Mouse (Mus musculus) midbrain, embryonic 11.5 days (tissue): ENCODE results near the gene Il31ra. TPM values are rescaled to one million over a fixed set of nuclear protein-coding genes. Genes with fewer than 3 reads are reported as not detected.

Experiments
- ATAC-seq: fragments of 200-750 bp; cut with Nextera tagmentation; 2 replicates; pipeline ENCODE4 v1.8.0; 2017; ENCODE audit warnings: moderate TSS enrichment, moderate library complexity; ENCODE audit not compliant: low FRiP score
- DNase-seq: peaks from one replicate; pipeline ENCODE4 v3.0.0; 2015; ENCODE audit warnings: low spot score; ENCODE audit errors: missing footprints
- H3K27ac ChIP-seq: fragments of 300-500 bp; sonication (generic); 2 replicates; pipeline ENCODE4 v1.5.1; 2014; ENCODE audit warnings: low read depth, low read length
- H3K27me3 ChIP-seq: fragments of 300-500 bp; sonication (generic); 2 replicates; pipeline ENCODE4 v1.6.1; 2014; ENCODE audit warnings: mild to moderate bottlenecking, low read length, moderate library complexity, mixed read lengths; ENCODE audit not compliant: control insufficient read depth, insufficient read depth
- H3K36me3 ChIP-seq: fragments of 300-500 bp; sonication (generic); 2 replicates; pipeline ENCODE4 v1.6.1; 2014; ENCODE audit warnings: mild to moderate bottlenecking, low read length, moderate library complexity, mixed read lengths; ENCODE audit not compliant: control insufficient read depth, insufficient read depth
- H3K4me1 ChIP-seq: fragments of 300-500 bp; sonication (generic); 2 replicates; pipeline ENCODE4 v1.6.1; 2014; ENCODE audit warnings: low read length; ENCODE audit not compliant: control insufficient read depth, insufficient read depth
- H3K4me2 ChIP-seq: fragments of 300-500 bp; sonication (generic); 2 replicates; pipeline ENCODE4 v1.6.1; 2014; ENCODE audit warnings: mild to moderate bottlenecking, moderate library complexity
- H3K4me3 ChIP-seq: fragments of 300-500 bp; sonication (generic); 2 replicates; pipeline ENCODE4 v1.5.1; 2014; ENCODE audit warnings: low read depth, low read length
- H3K9ac ChIP-seq: fragments of 300-500 bp; sonication (generic); 2 replicates; pipeline ENCODE4 v1.6.1; 2014; ENCODE audit warnings: low read length
- H3K9me3 ChIP-seq: fragments of 300-500 bp; sonication (generic); 2 replicates; pipeline ENCODE4 v1.6.1; 2016; ENCODE audit warnings: low read length; ENCODE audit not compliant: control insufficient read depth
- WGBS: fragments of 180-500 bp; shearing (Covaris S2); extraction: QIAGEN DNeasy Blood & Tissue Kit; methylation state at CpG from one replicate; pipeline ENCODE4 v1.1.7; 2014; 5-methylcytosine and 5-hydroxymethylcytosine counted together
- polyA plus RNA-seq: library from polyadenylated mRNA; unstranded; fragments of >200 nt; fragmentation: Nextera tagmentation; extraction: Ambion mirVana; gene quantifications from 2 replicates; pipeline ENCODE4 v1.2.1, GENCODE M21; 2014

Gene Il31ra
- polyA plus RNA-seq, 1 experiment from 2014 or later, result not detected

GRCm38 (mm10) chr13:112541223-112541975 is 52.8 kb downstream of the Il31ra start:
- Histone ChIP-seq H3K4me3 (no peak overlapping the region), H3K36me3 (no peaks in the 10 kb centered on the region), H3K27ac (no peak overlapping the region), H3K9ac (no peak overlapping the region), H3K4me2 (no peak overlapping the region), H3K9me3 (no peaks in the 10 kb centered on the region), H3K27me3 (no peaks in the 10 kb centered on the region), H3K4me1 (no peaks in the 10 kb centered on the region)
- ATAC-seq (no peak), DNase-seq (no peak)
- WGBS, result 89% methylated on average over 10 of the region's 10 CpGs

GRCm38 (mm10) chr13:112540616-112541015 is 53.5 kb downstream of the Il31ra start:
- Histone ChIP-seq H3K4me2 (no peak overlapping the region), H3K9ac (no peak overlapping the region), H3K4me3 (no peak overlapping the region), H3K4me1 (no peaks in the 10 kb centered on the region), H3K9me3 (no peaks in the 10 kb centered on the region), H3K27ac (no peak overlapping the region), H3K27me3 (no peaks in the 10 kb centered on the region), H3K36me3 (no peaks in the 10 kb centered on the region)
- no peak for DNase-seq
- WGBS, result 84% methylated on average over 3 of the region's 3 CpGs
- no peak for ATAC-seq

GRCm38 (mm10) chr13:112537065-112537464 is 57.1 kb downstream of the Il31ra start:
- WGBS, result 95% methylated on average over 7 of the region's 7 CpGs
- Histone ChIP-seq H3K4me1 (no peaks in the 10 kb centered on the region), H3K9ac (no peak overlapping the region), H3K4me2 (no peak overlapping the region), H3K27me3 (no peaks in the 10 kb centered on the region), H3K27ac (no peak overlapping the region), H3K4me3 (no peak overlapping the region), H3K36me3 (no peaks in the 10 kb centered on the region), H3K9me3 (no peaks in the 10 kb centered on the region)
- ATAC-seq, result no peak
- DNase-seq, result no peak

GRCm38 (mm10) chr13:112536611-112537010 is 57.5 kb downstream of the Il31ra start:
- H3K27me3 ChIP-seq, result no peaks in the 10 kb centered on the region
- H3K9me3 ChIP-seq, result no peaks in the 10 kb centered on the region
- DNase-seq (no peak), ATAC-seq (no peak)
- H3K9ac ChIP-seq, result no peak overlapping the region
- H3K4me2 ChIP-seq, result no peak overlapping the region
- no peak overlapping the region for H3K27ac ChIP-seq
- no peaks in the 10 kb centered on the region for H3K36me3 ChIP-seq
- no peaks in the 10 kb centered on the region for H3K4me1 ChIP-seq
- H3K4me3 ChIP-seq, result no peak overlapping the region
- 78% methylated on average over 4 of the region's 4 CpGs for WGBS

- Histone ChIP-seq H3K36me3 (no peaks in the 10 kb centered on the region), H3K4me3 (no peak overlapping the region), H3K4me1 (no peaks in the 10 kb centered on the region), H3K27ac (no peak overlapping the region), H3K27me3 (no peaks in the 10 kb centered on the region), H3K4me2 (no peak overlapping the region), H3K9ac (no peak overlapping the region), H3K9me3 (no peaks in the 10 kb centered on the region)
- no peak for DNase-seq
- no peak for ATAC-seq
- 75% methylated on average over 9 of the region's 9 CpGs for WGBS
These were observed 60.6 kb downstream of the Il31ra start for GRCm38 (mm10) chr13:112533556-112533955.

- H3K9me3 ChIP-seq, result no peaks in the 10 kb centered on the region
- ATAC-seq, result no peak
- H3K4me2 ChIP-seq, result no peak overlapping the region
- H3K27me3 ChIP-seq, result no peaks in the 10 kb centered on the region
- no peak overlapping the region for H3K4me3 ChIP-seq
- H3K9ac ChIP-seq, result no peak overlapping the region
- no peak overlapping the region for H3K27ac ChIP-seq
- H3K36me3 ChIP-seq, result no peaks in the 10 kb centered on the region
- 90% methylated on average over 6 of the region's 6 CpGs for WGBS
- no peaks in the 10 kb centered on the region for H3K4me1 ChIP-seq
- no peak for DNase-seq
These were observed 61.9 kb downstream of the Il31ra start for GRCm38 (mm10) chr13:112532235-112532634.

- Histone ChIP-seq H3K27me3 (no peaks in the 10 kb centered on the region), H3K9ac (no peak overlapping the region), H3K9me3 (no peaks in the 10 kb centered on the region), H3K4me3 (no peak overlapping the region), H3K36me3 (no peaks in the 10 kb centered on the region), H3K4me2 (no peak overlapping the region), H3K4me1 (no peaks in the 10 kb centered on the region), H3K27ac (no peak overlapping the region)
- ATAC-seq (peak; percentile 55; the same call in 1 of the 2 replicates), DNase-seq (peak; percentile 95)
- WGBS, result 32% methylated on average over 3 of the region's 3 CpGs
These were observed 64.3 kb downstream of the Il31ra start for GRCm38 (mm10) chr13:112529893-112530292.

GRCm38 (mm10) chr13:112527186-112527585 is 67.0 kb downstream of the Il31ra start:
- Histone ChIP-seq H3K27me3 (no peaks in the 10 kb centered on the region), H3K9me3 (no peaks in the 10 kb centered on the region), H3K36me3 (no peaks in the 10 kb centered on the region), H3K4me2 (no peak overlapping the region), H3K4me1 (no peaks in the 10 kb centered on the region), H3K4me3 (no peak overlapping the region), H3K9ac (no peak overlapping the region), H3K27ac (no peak overlapping the region)
- 81% methylated on average over 1 of the region's 1 CpGs for WGBS
- DNase-seq (no peak), ATAC-seq (no peak)

GRCm38 (mm10) chr13:112523346-112523970 is 70.7 kb downstream of the Il31ra start:
- Histone ChIP-seq H3K27ac (no peak overlapping the region), H3K4me2 (no peak overlapping the region), H3K9ac (no peak overlapping the region), H3K4me3 (no peak overlapping the region), H3K4me1 (no peaks in the 10 kb centered on the region), H3K36me3 (no peaks in the 10 kb centered on the region), H3K9me3 (no peaks in the 10 kb centered on the region), H3K27me3 (no peaks in the 10 kb centered on the region)
- WGBS, result 90% methylated on average over 10 of the region's 10 CpGs
- DNase-seq (peak; percentile 35), ATAC-seq (no peak)
